Mouse (Mus musculus) macrophage (primary cell): ENCODE results near the gene Wnt11. TPM values are rescaled to one million over a fixed set of nuclear protein-coding genes. Genes with fewer than 3 reads are reported as not detected.
A peak's percentile ranks its signal among the peaks of the same experiment; 100 is the strongest.

ENCODE experiments used
- H3K27ac ChIP-seq: fragments of 350-480 bp; formaldehyde crosslinking; 2 replicates; pipeline ENCODE4 v1.9.0; 2021
- H3K36me3 ChIP-seq: fragments of 350-480 bp; formaldehyde crosslinking; 2 replicates; pipeline ENCODE4 v1.9.0; 2021; ENCODE audit errors: inconsistent target
- H3K4me3 ChIP-seq: fragments of 350-480 bp; formaldehyde crosslinking; 2 replicates; pipeline ENCODE4 v1.9.0; 2021; ENCODE audit errors: inconsistent target
- H3K79me2 ChIP-seq: fragments of 350-480 bp; formaldehyde crosslinking; 2 replicates; pipeline ENCODE4 v1.9.0; 2021; ENCODE audit errors: inconsistent target
- WGBS: methylation state at CpG from one replicate; pipeline ENCODE4 v1.1.7; 2026; ENCODE audit warnings: inconsistent platforms; ENCODE audit not compliant: missing documents; 5-methylcytosine and 5-hydroxymethylcytosine counted together
- polyA plus RNA-seq: library from polyadenylated mRNA; stranded (reverse); fragments of 250-400 nt; gene quantifications from 3 replicates; pipeline ENCODE4 v1.2.4, GENCODE M21; 2018; ENCODE audit warnings: inconsistent platforms
- total RNA-seq, 78 experiments: library from RNA; depleted of rRNA; stranded (reverse); fragments of 250-400 nt; gene quantifications; 1 replicate in 9 of 78; 2 replicates in 24 of 78; 3 replicates in 43 of 78; 4 replicates in 2 of 78; pipeline ENCODE4 v1.2.4; 2018; ENCODE audit warnings: inconsistent platforms in 56 of 78

The Wnt11 gene
- total RNA-seq (2018; cell fraction: chromatin; rRNA removed): not detected
- total RNA-seq (2018; cell fraction: cytosol; rRNA removed): under 1 TPM in 10 of 26 experiments, not detected in 16; 0.09 to 0.26 (median 0.15) TPM
- under 1 TPM in 4 of 26 experiments, not detected in 22; 0.13 to 0.41 (median 0.37) TPM for total RNA-seq (2018; cell fraction: nucleus; rRNA removed)
- polyA plus RNA-seq: not detected in 3 replicates

DNA sequence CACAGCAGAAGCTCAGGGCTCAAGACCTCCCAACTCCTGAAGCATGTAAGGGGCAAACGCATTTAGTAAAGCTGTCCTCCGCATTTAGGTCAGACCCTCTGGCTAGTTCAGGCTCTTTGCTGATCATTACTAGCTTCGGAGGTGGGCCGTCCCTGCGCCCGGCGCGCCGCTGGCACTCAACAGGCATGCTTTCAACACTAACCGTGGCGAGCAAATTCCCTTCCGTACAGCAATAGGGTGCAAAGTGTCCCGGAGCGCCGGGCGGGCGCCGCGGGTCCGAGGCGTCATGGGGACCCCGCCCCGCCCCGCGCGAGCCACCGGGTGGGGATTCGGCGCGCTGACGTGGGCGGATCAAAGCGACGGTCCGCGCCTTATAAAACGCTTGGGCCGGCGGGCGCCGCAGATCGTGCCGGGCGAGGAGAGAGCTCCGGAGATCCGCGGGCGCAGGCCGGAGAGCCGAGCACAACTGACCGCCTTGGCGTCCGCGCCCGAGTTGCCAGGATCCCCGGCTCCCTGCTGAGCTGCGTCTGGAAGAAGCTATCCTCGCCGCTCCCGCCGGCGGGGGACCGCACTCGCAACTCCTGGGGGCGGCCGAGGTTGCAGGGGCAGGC, at the start of gene Wnt11:
Gene Wnt11, plus strand, starts transcription at position 402 of the 611 bp plus-strand sequence.
- Histone ChIP-seq H3K79me2 (no peaks in the 10 kb centered on the region), H3K36me3 (no peaks in the 10 kb centered on the region), H3K4me3 (no peak within 1 kb of the TSS), H3K27ac (no peak within 1 kb of the TSS)
- WGBS: 1% methylated on average over 54 of the region's 66 CpGs

- Histone ChIP-seq H3K36me3 (no peaks in the 10 kb centered on the region), H3K4me3 (no peak overlapping the region), H3K79me2 (no peaks in the 10 kb centered on the region), H3K27ac (no peak overlapping the region)
- WGBS: 10% methylated on average over 11 of the region's 11 CpGs
These were observed 47.9 kb upstream of the Wnt11 start for GRCm38 (mm10) chr7:98786792-98787612.

DNA sequence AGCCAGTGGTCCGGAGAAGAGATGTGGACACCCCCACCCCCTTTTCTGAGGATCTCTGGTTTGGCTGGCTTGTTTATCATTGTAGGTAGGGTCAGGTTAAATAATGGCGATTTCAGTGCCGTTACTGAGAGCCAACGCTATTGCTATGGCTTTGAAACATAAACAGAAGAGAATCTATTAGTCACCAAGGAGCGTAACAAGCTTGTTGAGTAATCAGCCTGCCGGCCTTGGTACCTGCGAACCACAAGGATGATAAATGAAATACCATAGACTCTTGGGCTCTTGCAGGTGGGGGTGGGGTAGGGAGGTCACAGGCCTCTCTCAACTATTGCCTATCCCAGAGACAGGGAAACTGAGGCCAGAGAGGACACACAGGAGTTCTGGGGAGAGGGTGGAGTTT, 46.2 kb upstream of the Wnt11 start:
- H3K27ac ChIP-seq: no peak overlapping the region
- WGBS: 69% methylated on average over 7 of the region's 7 CpGs
- H3K79me2 ChIP-seq: no peaks in the 10 kb centered on the region
- no peaks in the 10 kb centered on the region for H3K36me3 ChIP-seq
- H3K4me3 ChIP-seq: no peak overlapping the region

GRCm38 (mm10) chr7:98789121-98789520, 45.8 kb upstream of the Wnt11 start:
- no peaks in the 10 kb centered on the region for H3K79me2 ChIP-seq
- no peaks in the 10 kb centered on the region for H3K36me3 ChIP-seq
- no peak overlapping the region for H3K27ac ChIP-seq
- WGBS: 96% methylated on average over 4 of the region's 4 CpGs
- no peak overlapping the region for H3K4me3 ChIP-seq

DNA sequence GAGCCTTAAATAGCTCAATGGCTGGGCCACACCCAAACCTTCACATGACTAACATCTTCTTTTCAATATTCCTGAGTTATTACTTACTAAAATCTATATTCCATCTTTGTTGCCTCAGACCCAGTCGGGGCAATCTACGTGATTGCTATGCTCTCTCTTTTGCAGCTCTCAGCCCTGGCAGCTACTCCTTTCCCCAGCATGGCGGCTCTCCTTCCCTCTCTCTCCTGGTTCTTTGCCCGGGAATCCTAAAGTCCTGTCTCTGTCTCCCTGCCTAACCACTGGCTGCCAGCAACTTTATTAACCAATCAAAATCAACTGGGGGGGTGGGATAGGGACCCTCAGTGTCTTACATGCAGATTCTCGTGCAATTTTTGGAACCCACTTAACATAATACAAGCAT, 43.0 kb upstream of the Wnt11 start:
- H3K36me3 ChIP-seq: no peaks in the 10 kb centered on the region
- H3K27ac ChIP-seq: no peak overlapping the region
- no peaks in the 10 kb centered on the region for H3K79me2 ChIP-seq
- no peak overlapping the region for H3K4me3 ChIP-seq
- 92% methylated on average over 5 of the region's 5 CpGs for WGBS

GRCm38 (mm10) chr7:98793811-98794210, 41.1 kb upstream of the Wnt11 start:
- Histone ChIP-seq H3K27ac (no peak overlapping the region), H3K4me3 (no peak overlapping the region), H3K79me2 (no peaks in the 10 kb centered on the region), H3K36me3 (no peaks in the 10 kb centered on the region)
- 97% methylated on average over 5 of the region's 5 CpGs for WGBS

DNA sequence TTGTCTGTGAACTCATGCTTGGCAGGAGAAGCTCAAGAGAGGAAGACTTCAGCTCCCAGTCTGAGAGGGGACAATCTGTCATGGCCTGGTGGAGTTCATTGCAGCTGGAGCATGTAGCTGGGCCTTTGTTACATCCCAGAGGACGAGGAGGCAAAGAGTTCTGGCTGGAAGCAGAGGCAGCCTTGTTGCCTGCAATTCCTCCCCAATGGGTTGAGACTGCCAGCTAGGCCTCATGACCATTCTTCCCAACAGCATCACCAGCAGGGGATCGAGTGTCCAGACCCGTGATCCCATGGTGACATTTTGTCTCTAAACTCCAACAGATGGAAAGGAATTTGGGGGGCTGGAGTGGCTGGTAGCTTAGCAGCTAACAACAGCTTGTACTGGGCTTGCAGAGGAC, 40.5 kb upstream of the Wnt11 start:
- WGBS: 90% methylated on average over 3 of the region's 3 CpGs
- Histone ChIP-seq H3K27ac (no peak overlapping the region), H3K4me3 (no peak overlapping the region), H3K36me3 (no peaks in the 10 kb centered on the region), H3K79me2 (no peaks in the 10 kb centered on the region)

GRCm38 (mm10) chr7:98795637-98796036, 39.3 kb upstream of the Wnt11 start:
- no peaks in the 10 kb centered on the region for H3K36me3 ChIP-seq
- 95% methylated on average over 5 of the region's 5 CpGs for WGBS
- H3K27ac ChIP-seq: no peak overlapping the region
- H3K4me3 ChIP-seq: no peak overlapping the region
- H3K79me2 ChIP-seq: no peaks in the 10 kb centered on the region

DNA sequence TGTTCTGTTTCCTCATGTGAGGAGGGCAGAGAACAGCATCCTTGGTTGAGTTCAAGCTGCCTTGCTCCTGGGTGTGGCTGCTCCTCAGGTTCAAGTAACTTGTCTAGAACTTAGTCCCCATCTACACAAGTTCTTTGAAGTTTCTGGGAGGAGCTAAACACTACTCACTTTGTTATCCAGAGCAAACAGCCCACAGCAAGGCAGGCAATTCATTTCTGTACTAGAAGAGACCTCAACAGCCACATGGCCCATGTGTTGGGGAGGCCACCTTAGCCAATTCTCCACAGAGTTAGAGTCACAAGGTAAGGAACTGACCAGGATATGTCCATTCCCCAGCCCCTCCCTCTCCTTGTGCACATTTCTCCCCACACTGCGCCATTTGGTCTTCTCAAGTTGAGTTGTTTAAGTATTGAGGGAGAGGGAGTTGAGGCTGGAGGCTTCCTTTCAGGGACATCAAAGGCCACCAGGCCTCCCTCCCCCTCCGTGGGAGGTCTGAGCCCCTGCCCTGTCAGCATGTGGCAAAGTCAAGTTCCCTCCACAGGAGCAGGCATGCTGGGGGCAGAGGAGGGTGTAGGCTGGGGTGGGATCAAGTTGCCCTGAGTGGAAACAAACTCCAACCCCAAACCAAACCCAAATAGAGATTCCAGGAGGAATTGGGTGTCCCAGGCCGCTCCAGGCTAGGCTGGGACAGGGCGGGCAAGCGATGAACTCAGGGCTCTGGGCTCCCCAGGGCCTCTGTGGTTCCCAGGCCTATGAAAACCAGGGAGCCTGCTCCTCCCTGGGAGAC, 37.4 kb upstream of the Wnt11 start:
- 75% methylated on average over 5 of the region's 5 CpGs for WGBS
- Histone ChIP-seq H3K79me2 (no peaks in the 10 kb centered on the region), H3K4me3 (no peak overlapping the region), H3K27ac (no peak overlapping the region), H3K36me3 (no peaks in the 10 kb centered on the region)

DNA sequence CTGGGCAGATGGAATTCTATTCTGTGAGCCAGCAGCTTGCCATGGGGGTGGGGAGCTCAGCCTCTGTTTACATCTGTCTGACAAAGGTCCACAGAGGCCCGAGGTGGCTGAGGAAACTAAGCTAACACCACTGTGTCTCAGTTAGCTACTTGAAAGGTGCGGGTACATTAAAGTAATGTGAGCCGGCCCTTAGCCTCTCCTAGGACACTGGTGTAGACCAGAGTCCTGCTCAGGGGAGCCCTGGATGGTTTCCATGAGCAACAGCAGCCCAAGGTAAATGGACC, 36.8 kb upstream of the Wnt11 start:
- 88% methylated on average over 3 of the region's 3 CpGs for WGBS

DNA sequence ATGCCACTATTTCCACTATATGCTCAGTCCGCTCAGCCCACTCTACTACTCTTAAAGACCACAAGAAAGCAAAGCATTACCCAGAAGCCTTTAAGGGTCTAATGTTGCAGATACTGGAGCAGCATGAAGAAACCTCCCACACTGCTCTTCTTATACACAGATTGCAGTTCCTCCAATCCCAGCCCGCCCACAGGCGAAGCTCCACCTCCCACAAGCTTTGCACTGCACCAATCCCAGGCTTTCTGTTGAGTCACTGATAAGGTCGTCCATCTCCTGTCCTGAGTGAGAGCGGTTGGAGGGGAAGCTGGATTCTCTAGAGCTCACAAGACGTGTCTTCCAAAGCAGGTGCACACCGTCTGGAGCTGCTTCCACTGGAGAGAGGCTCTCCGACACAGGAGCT, 34.5 kb upstream of the Wnt11 start:
- Histone ChIP-seq H3K79me2 (no peaks in the 10 kb centered on the region), H3K4me3 (no peak overlapping the region), H3K27ac (0 out of 2 replicates have a peak overlapping the region, but pooled peaks have one; percentile 5), H3K36me3 (no peaks in the 10 kb centered on the region)
- 80% methylated on average over 8 of the region's 8 CpGs for WGBS

More for the DNA sequence above, 36.8 kb upstream of the Wnt11 start:
- no peaks in the 10 kb centered on the region for H3K36me3 ChIP-seq
- no peak overlapping the region for H3K4me3 ChIP-seq
- H3K27ac ChIP-seq: no peak overlapping the region
- H3K79me2 ChIP-seq: no peaks in the 10 kb centered on the region

- Histone ChIP-seq H3K79me2 (no peaks in the 10 kb centered on the region), H3K4me3 (no peak overlapping the region), H3K36me3 (no peaks in the 10 kb centered on the region), H3K27ac (0 out of 2 replicates have a peak overlapping the region, but pooled peaks have one; percentile 5)
- 58% methylated on average over 7 of the region's 7 CpGs for WGBS
These were observed 33.8 kb upstream of the Wnt11 start for GRCm38 (mm10) chr7:98801086-98801485.

- 18% methylated on average over 9 of the region's 9 CpGs for WGBS
- no peaks in the 10 kb centered on the region for H3K79me2 ChIP-seq
- H3K27ac ChIP-seq: no peak overlapping the region
- H3K4me3 ChIP-seq: no peak overlapping the region
- no peaks in the 10 kb centered on the region for H3K36me3 ChIP-seq
These were observed 31.7 kb upstream of the Wnt11 start for GRCm38 (mm10) chr7:98803181-98803580.

GRCm38 (mm10) chr7:98804841-98805772, 29.8 kb upstream of the Wnt11 start:
- Histone ChIP-seq H3K27ac (peak overlapping the region; percentile 65), H3K36me3 (no peaks in the 10 kb centered on the region), H3K4me3 (no peak overlapping the region), H3K79me2 (no peaks in the 10 kb centered on the region)
- 34% methylated on average over 12 of the region's 12 CpGs for WGBS
